11 mouse cellular contexts compared by ENCODE assay signal in genomic region chr5:54059998-54060397, GRCm38 (mm10).
DNase-seq lines count a peak whose midpoint lies in the region; ATAC-seq and TF ChIP-seq lines count a peak whose summit lies in the region.
"Had no signal": no experiment of that assay in that cellular context is flagged by ENCODE, and none has a peak within 500 bp of the region (broad histone marks: within the 10 kb centered on the region; RNA-seq: fewer than 3 reads in every experiment).

No protein-coding gene starts in this region.

- H3K36me3 ChIP-seq in lung, postnatal 0 days (ENCODE audit: insufficient read depth, low read length): no peaks in the 10 kb centered on the region; the same call in 1 of the 2 replicates
- peaks cover 16% of the 10 kb centered on the region for H3K36me3 ChIP-seq in liver, adult 2 months (ENCODE audit: control insufficient read depth, insufficient read depth, low read length)
- H3K36me3 ChIP-seq in forebrain, embryonic 13.5 days (ENCODE audit: poor library complexity, severe bottlenecking): peaks cover 3% of the 10 kb centered on the region; the same call in 1 of the 2 replicates

- no peak overlapping the region for H3K27ac ChIP-seq in lung, postnatal 0 days (ENCODE audit: low read length)
- H3K27ac ChIP-seq in liver, adult 2 months (replicated peaks; ENCODE audit: insufficient read depth, low read depth, low read length): no peak overlapping the region
- no peak overlapping the region for H3K27ac ChIP-seq in forebrain, embryonic 13.5 days
- H3K27ac ChIP-seq: heart, embryonic 13.5 days; hindbrain, postnatal 0 days; lung, embryonic 15.5 days had no signal

- peaks cover 26% of the 10 kb centered on the region; the same call in 1 of the 2 replicates for H3K79me2 ChIP-seq in liver, adult 2 months (ENCODE audit: control insufficient read depth, insufficient read depth, low read length)

- no peak overlapping the region for H3K9ac ChIP-seq in lung, postnatal 0 days (replicated peaks; ENCODE audit: low read depth)
- no peak overlapping the region for H3K9ac ChIP-seq in liver, adult 2 months (ENCODE audit: low read depth, low read length)
- no peak overlapping the region for H3K9ac ChIP-seq in forebrain, embryonic 13.5 days
- H3K9ac ChIP-seq: heart, embryonic 13.5 days; lung, embryonic 15.5 days had no signal

- WGBS in lung, postnatal 0 days: 85% methylated on average over 6 of the region's 6 CpGs
- WGBS in liver, adult 2 months: 33% methylated on average over 6 of the region's 6 CpGs
- 94% methylated on average over 6 of the region's 6 CpGs for WGBS in forebrain, embryonic 13.5 days

- H3K4me1 ChIP-seq in lung, postnatal 0 days (ENCODE audit: insufficient read depth, low read depth, low read length): no peaks in the 10 kb centered on the region
- H3K4me1 ChIP-seq in liver, adult 2 months (ENCODE audit: control insufficient read depth, insufficient read depth, low read length): peaks cover 3% of the 10 kb centered on the region
- no peaks in the 10 kb centered on the region for H3K4me1 ChIP-seq in forebrain, embryonic 13.5 days
- H3K4me1 ChIP-seq: lung, embryonic 15.5 days had no signal

- no peak for ATAC-seq in lung, postnatal 0 days
- no peak for ATAC-seq in erythroblast, adult 5-6 weeks (replicated peaks; ENCODE audit: low FRiP score, poor library complexity, severe bottlenecking)
- no peak for ATAC-seq in forebrain, embryonic 13.5 days
- ATAC-seq: hindbrain, postnatal 0 days had no signal

- H3K4me3 ChIP-seq in lung, postnatal 0 days (ENCODE audit: low read depth, low read length): no peak overlapping the region
- no peak overlapping the region for H3K4me3 ChIP-seq in liver, adult 2 months (ENCODE audit: insufficient read depth, low read depth, low read length)
- no peak overlapping the region for H3K4me3 ChIP-seq in forebrain, embryonic 13.5 days
- H3K4me3 ChIP-seq: heart, embryonic 13.5 days; lung, embryonic 15.5 days had no signal

- peak; percentile 40 for DNase-seq in lung, postnatal 36 days
- no peak for DNase-seq in lung, postnatal 0 days (ENCODE audit: low spot score)
- DNase-seq in cerebellum, adult 18-20 months: peak; percentile 27 to 56
- DNase-seq in liver, adult 2 months (ENCODE audit: extremely low read depth, low read depth, low spot score): peak; percentile 80
- no peak for DNase-seq in layer of hippocampus, postnatal 14 days (ENCODE audit: low spot score in 2 of 2)
- DNase-seq: kidney, postnatal 36 days had no signal

- no peaks in the 10 kb centered on the region for H3K27me3 ChIP-seq in lung, postnatal 0 days (replicated peaks; ENCODE audit: insufficient read depth, low read length)
- H3K27me3 ChIP-seq in liver, adult 2 months (ENCODE audit: control insufficient read depth, insufficient read depth, low read length): no peaks in the 10 kb centered on the region
- H3K27me3 ChIP-seq in forebrain, embryonic 13.5 days: no peaks in the 10 kb centered on the region
- H3K27me3 ChIP-seq: heart, embryonic 13.5 days; lung, embryonic 15.5 days had no signal

- no peaks in the 10 kb centered on the region for H3K9me3 ChIP-seq in lung, postnatal 0 days (ENCODE audit: low read length)
- no peaks in the 10 kb centered on the region for H3K9me3 ChIP-seq in forebrain, embryonic 13.5 days (replicated peaks)
- H3K9me3 ChIP-seq: heart, embryonic 13.5 days; lung, embryonic 15.5 days had no signal

- no peak for TF ChIP-seq POLR2A in liver, adult 2 months (IDR thresholded peaks at IDR 0.05; ENCODE audit: extremely low read depth, insufficient read depth, low read length)

- H3K4me2 ChIP-seq in lung, postnatal 0 days (replicated peaks; ENCODE audit: low read depth, low read length): no peak overlapping the region
- no peak overlapping the region for H3K4me2 ChIP-seq in forebrain, embryonic 13.5 days
- H3K4me2 ChIP-seq: heart, embryonic 13.5 days; lung, embryonic 15.5 days had no signal

- no peak for TF ChIP-seq EP300 in lung, postnatal 0 days (IDR thresholded peaks at IDR 0.05)

- TF ChIP-seq CTCF in lung, postnatal 0 days (IDR thresholded peaks at IDR 0.05): no peak
- no peak for TF ChIP-seq CTCF in liver, adult 2 months (IDR thresholded peaks at IDR 0.05; ENCODE audit: low read depth, low read length)

Comparison
In these comparisons a context has a peak if more than half of its experiments do, and no peak if none do; other contexts are left out.
1. DNase-seq: peak in lung, postnatal 36 days (single experiment), cerebellum, adult 18-20 months (2 of 2) and liver, adult 2 months (single experiment); none in lung, postnatal 0 days (single experiment) and layer of hippocampus, postnatal 14 days (0 of 2).